In genomic region chr10:111445939-111446671, GRCm38 (mm10) we compare ENCODE assay signal across 17 mouse cellular contexts. TPM values are rescaled to one million over a fixed set of nuclear protein-coding genes. Genes with fewer than 3 reads are reported as not detected.
DNase-seq lines count a peak whose midpoint lies in the region; ATAC-seq and TF ChIP-seq lines count a peak whose summit lies in the region.
"Had no signal": no experiment of that assay in that cellular context is flagged by ENCODE, and none has a peak within 500 bp of the region (broad histone marks: within the 10 kb centered on the region; RNA-seq: fewer than 3 reads in every experiment).

No protein-coding gene starts in this region.

- H3K27ac ChIP-seq in heart, embryonic 10.5 days, result peak overlapping the region; percentile 19; the same call in 1 of the 2 replicates
- no peak overlapping the region for H3K27ac ChIP-seq in heart, adult 2 months
- no peak overlapping the region for H3K27ac ChIP-seq in stomach, postnatal 0 days (replicated peaks)
- H3K27ac ChIP-seq: heart, embryonic 15.5 days; kidney, embryonic 15.5 days; limb, embryonic 10.5 days; lung, embryonic 15.5 days had no signal

- TF ChIP-seq EP300 in heart, adult 2 months (IDR thresholded peaks at IDR 0.05; ENCODE audit: insufficient read depth, low read depth, low read length), result no peak
- no peak for TF ChIP-seq EP300 in stomach, postnatal 0 days (optimal IDR thresholded peaks at IDR 0.05)

- H3K4me1 ChIP-seq in heart, embryonic 10.5 days, result peaks cover 14% of the 10 kb centered on the region
- no peaks in the 10 kb centered on the region; the same call in none of the 2 replicates for H3K4me1 ChIP-seq in heart, adult 2 months (ENCODE audit: control insufficient read depth, insufficient read depth, low read length)
- H3K4me1 ChIP-seq in G1E (ENCODE audit: insufficient read depth, low read depth, low read length), result peaks cover 24% of the 10 kb centered on the region
- peaks cover 94% of the 10 kb centered on the region for H3K4me1 ChIP-seq in megakaryocyte, embryonic 14.5 days
- H3K4me1 ChIP-seq in stomach, postnatal 0 days (replicated peaks; ENCODE audit: control insufficient read depth, insufficient read depth), result no peaks in the 10 kb centered on the region
- H3K4me1 ChIP-seq: kidney, embryonic 15.5 days; limb, embryonic 10.5 days; lung, embryonic 15.5 days had no signal

- intact Hi-C loops in heart, adult 2 months (cut with DNase I), result no loop called here

- no peak overlapping the region for H3K4me3 ChIP-seq in heart, embryonic 10.5 days
- no peak overlapping the region for H3K4me3 ChIP-seq in heart, adult 2 months
- no peak overlapping the region for H3K4me3 ChIP-seq in G1E (ENCODE audit: low read depth, low read length)
- peak overlapping the region; percentile 85 for H3K4me3 ChIP-seq in megakaryocyte, embryonic 14.5 days (replicated peaks)
- no peak overlapping the region for H3K4me3 ChIP-seq in stomach, postnatal 0 days (ENCODE audit: low read depth, low read length)
- H3K4me3 ChIP-seq: heart, embryonic 15.5 days; kidney, embryonic 15.5 days; limb, embryonic 10.5 days; lung, embryonic 15.5 days had no signal

- no peak for TF ChIP-seq POLR2A in heart, adult 2 months (IDR thresholded peaks at IDR 0.05; ENCODE audit: insufficient read depth, low read depth, low read length)

- 56% methylated on average over 9 of the region's 9 CpGs for WGBS in heart, embryonic 10.5 days
- WGBS in heart, adult 2 months, result 33% methylated on average over 9 of the region's 9 CpGs
- WGBS in stomach, postnatal 0 days, result 36% methylated on average over 9 of the region's 9 CpGs

- ATAC-seq in G1E (ENCODE audit: extremely low read depth, insufficient number of reproducible peaks, low FRiP score, poor library complexity, severe bottlenecking), result peak; percentile 54; the same call in 1 of the 2 replicates
- ATAC-seq in activated CD4-positive, CD25-positive, alpha-beta regulatory T cell, adult 4 months, result no peak
- ATAC-seq in stomach, postnatal 0 days (ENCODE audit: low FRiP score, low TSS enrichment), result no peak
- ATAC-seq: hindbrain, embryonic 16.5 days had no signal

- no peaks in the 10 kb centered on the region for H3K36me3 ChIP-seq in heart, embryonic 10.5 days
- H3K36me3 ChIP-seq in heart, adult 2 months (ENCODE audit: control insufficient read depth, insufficient read depth, low read length), result no peaks in the 10 kb centered on the region
- no peaks in the 10 kb centered on the region for H3K36me3 ChIP-seq in G1E (replicated peaks)
- peaks cover 2% of the 10 kb centered on the region for H3K36me3 ChIP-seq in megakaryocyte, embryonic 14.5 days (replicated peaks; ENCODE audit: low read length)
- H3K36me3 ChIP-seq in stomach, postnatal 0 days (ENCODE audit: control insufficient read depth, insufficient read depth, low read length), result no peaks in the 10 kb centered on the region
- H3K36me3 ChIP-seq: heart, embryonic 15.5 days; kidney, embryonic 15.5 days; limb, embryonic 10.5 days; lung, embryonic 15.5 days had no signal

- no peaks in the 10 kb centered on the region for H3K79me2 ChIP-seq in heart, adult 2 months (replicated peaks; ENCODE audit: control insufficient read depth, insufficient read depth, low read length)

- H3K9me3 ChIP-seq in heart, embryonic 10.5 days, result no peaks in the 10 kb centered on the region
- no peaks in the 10 kb centered on the region for H3K9me3 ChIP-seq in G1E (replicated peaks)
- no peaks in the 10 kb centered on the region for H3K9me3 ChIP-seq in megakaryocyte, embryonic 14.5 days
- H3K9me3 ChIP-seq in stomach, postnatal 0 days (ENCODE audit: control insufficient read depth, low read length), result no peaks in the 10 kb centered on the region
- H3K9me3 ChIP-seq: heart, embryonic 15.5 days; kidney, embryonic 15.5 days; limb, embryonic 10.5 days; lung, embryonic 15.5 days had no signal

- DNase-seq in heart, embryonic 10.5 days (ENCODE audit: low spot score), result peak; percentile 82
- no peak for DNase-seq in heart, adult 2 months
- DNase-seq in G1E (ENCODE audit: low spot score), result no peak
- peak; percentile 16 for DNase-seq in c-Kit-positive CD71-positive TER-119-positive erythroid progenitor cells, embryonic 14.5 days (ENCODE audit: low spot score)
- DNase-seq in stomach, postnatal 0 days (ENCODE audit: low spot score), result no peak
- no peak for DNase-seq in testis, postnatal 14 days (ENCODE audit: low spot score)
- DNase-seq: adrenal gland, postnatal 25 days; gastrocnemius, postnatal 14 days; layer of hippocampus, adult 9-11 months; thymus, postnatal 14 days had no signal

- TF ChIP-seq CTCF in heart, adult 2 months (IDR thresholded peaks at IDR 0.05), result no peak
- no peak for TF ChIP-seq CTCF in G1E (IDR thresholded peaks at IDR 0.05; ENCODE audit: low read depth, low read length)
- no peak for TF ChIP-seq CTCF in stomach, postnatal 0 days (IDR thresholded peaks at IDR 0.05; ENCODE audit: low read depth)

- no peak overlapping the region for H3K9ac ChIP-seq in heart, adult 2 months (ENCODE audit: low read depth, low read length)
- H3K9ac ChIP-seq in stomach, postnatal 0 days (ENCODE audit: low read length), result no peak overlapping the region
- H3K9ac ChIP-seq: heart, embryonic 15.5 days; kidney, embryonic 15.5 days; lung, embryonic 15.5 days had no signal

- H3K27me3 ChIP-seq in heart, embryonic 10.5 days (ENCODE audit: insufficient read depth, poor library complexity, severe bottlenecking), result no peaks in the 10 kb centered on the region
- no peaks in the 10 kb centered on the region for H3K27me3 ChIP-seq in heart, adult 2 months (ENCODE audit: control insufficient read depth, insufficient read depth, low read length)
- no peaks in the 10 kb centered on the region for H3K27me3 ChIP-seq in G1E (ENCODE audit: insufficient read depth, low read length)
- no peaks in the 10 kb centered on the region for H3K27me3 ChIP-seq in megakaryocyte, embryonic 14.5 days (replicated peaks)
- no peaks in the 10 kb centered on the region for H3K27me3 ChIP-seq in stomach, postnatal 0 days (ENCODE audit: control insufficient read depth, insufficient read depth, low read length)
- H3K27me3 ChIP-seq: heart, embryonic 15.5 days; kidney, embryonic 15.5 days; lung, embryonic 15.5 days had no signal

- H3K4me2 ChIP-seq in stomach, postnatal 0 days (replicated peaks; ENCODE audit: low read depth), result no peak overlapping the region
- H3K4me2 ChIP-seq: heart, embryonic 15.5 days; kidney, embryonic 15.5 days; lung, embryonic 15.5 days had no signal

RNA-seq across cellular contexts. Expression of gene Nap1l1, which starts 26.9 kb away (rescaled TPM):
- 190 and 243 TPM in 2 replicates for polyA plus RNA-seq in heart, embryonic 10.5 days (2016; fragmentation: Nextera tagmentation; extraction: Ambion mirVana)
- total RNA-seq in heart, adult 2 months (2021), result 10 to 100 TPM; 66.6 to 66.7 TPM
- 10.5 and 21.2 TPM in 2 replicates for polyA plus RNA-seq in heart, adult 2 months (2012; rRNA removed)
- total RNA-seq in G1E (2014; fragmentation: Nextera tagmentation) (541 and 552 TPM in 2 replicates), G1E (2017) (281 and 370 TPM in 2 replicates)
- polyA plus RNA-seq in G1E (2012), result 199 and 223 TPM in 2 replicates
- 40.1 and 96.6 TPM in 2 replicates for polyA plus RNA-seq in megakaryocyte, embryonic 14.5 days (2012; ENCODE audit: insufficient read depth, low replicate concordance)
- 100 to 1,000 TPM; 155 to 159 TPM for polyA plus RNA-seq in activated CD4-positive, CD25-positive, alpha-beta regulatory T cell, adult 4 months (2017; shearing (Covaris generic))
- 85.1 and 90.6 TPM in 2 replicates for polyA plus RNA-seq in stomach, postnatal 0 days (2015; fragmentation: Nextera tagmentation; extraction: Ambion mirVana)

RNA-seq across cellular contexts. Expression of gene Phlda1, which starts 60.0 kb away (rescaled TPM):
- 20.6 and 28.8 TPM in 2 replicates for polyA plus RNA-seq in heart, embryonic 10.5 days (2016; fragmentation: Nextera tagmentation; extraction: Ambion mirVana)
- total RNA-seq in heart, adult 2 months (2021), result 10 to 100 TPM; 13.4 to 16.2 TPM
- polyA plus RNA-seq in heart, adult 2 months (2012; rRNA removed), result 8.4 and 16.8 TPM in 2 replicates
- total RNA-seq in G1E (2014; fragmentation: Nextera tagmentation) (17.4 and 23.5 TPM in 2 replicates), G1E (2017) (2.6 and 3.2 TPM in 2 replicates)
- 43.1 and 53.2 TPM in 2 replicates for polyA plus RNA-seq in G1E (2012)
- polyA plus RNA-seq in megakaryocyte, embryonic 14.5 days (2012; ENCODE audit: insufficient read depth, low replicate concordance), result 91.0 and 259 TPM in 2 replicates
- 1 to 10 TPM; 4.9 to 5.6 TPM for polyA plus RNA-seq in activated CD4-positive, CD25-positive, alpha-beta regulatory T cell, adult 4 months (2017; shearing (Covaris generic))
- polyA plus RNA-seq in stomach, postnatal 0 days (2015; fragmentation: Nextera tagmentation; extraction: Ambion mirVana), result 29.6 and 32.3 TPM in 2 replicates

Comparison
In these comparisons a context has a peak if more than half of its experiments do, and no peak if none do; other contexts are left out.
1. DNase-seq: peak in heart, embryonic 10.5 days (single experiment) and c-Kit-positive CD71-positive TER-119-positive erythroid progenitor cells, embryonic 14.5 days (single experiment); none in heart, adult 2 months (0 of 2), G1E (single experiment), stomach, postnatal 0 days (single experiment) and testis, postnatal 14 days (single experiment).